Mouse (Mus musculus) neural tube, embryonic 13.5 days (tissue): ENCODE results near the gene Capn9. TPM values are rescaled to one million over a fixed set of nuclear protein-coding genes. Genes with fewer than 3 reads are reported as not detected.

Experiments
- polyA plus RNA-seq: library from polyadenylated mRNA; unstranded; fragments of >200 nt; fragmentation: Nextera tagmentation; extraction: Ambion mirVana; gene quantifications from 2 replicates; pipeline ENCODE4 v1.2.1, GENCODE M21; 2015

The Capn9 gene
- polyA plus RNA-seq, 1 experiment from 2014 or later: 0.63 TPM

Other genes with a start within 250 kb of the Capn9 start
- 9.2 and 11.6 TPM in 2 replicates for gene Pgbd5, start 136.5 kb upstream of the Capn9 start, polyA plus RNA-seq
- 33.0 and 33.1 TPM in 2 replicates for gene Cog2, start 55.3 kb upstream of the Capn9 start, polyA plus RNA-seq
- gene Agt, start 6.4 kb upstream of the Capn9 start, polyA plus RNA-seq: 0.56 and 0.98 TPM in 2 replicates
- gene 2310022B05Rik, start 87.3 kb downstream of the Capn9 start, polyA plus RNA-seq: 20.8 and 21.3 TPM in 2 replicates
- gene Ttc13, start 145.9 kb downstream of the Capn9 start, polyA plus RNA-seq: 60.4 and 62.6 TPM in 2 replicates
- 28.4 and 31.4 TPM in 2 replicates for gene Arv1, start 146.0 kb downstream of the Capn9 start, polyA plus RNA-seq
- gene Fam89a, start 175.7 kb downstream of the Capn9 start, polyA plus RNA-seq: 12.1 and 15.9 TPM in 2 replicates
- gene Trim67, start 217.0 kb downstream of the Capn9 start, polyA plus RNA-seq: 21.1 TPM in 2 replicates